Mouse (Mus musculus) lung, adult 18-20 months (tissue): ENCODE data around the gene Rexo1.

ENCODE experiments used
- DNase-seq, 2 experiments: peaks; one replicate each; pipeline ENCODE4 v3.0.0; 2022; ENCODE audit warnings: mixed read lengths in 2 of 2

Gene Rexo1

GRCm38 (mm10) chr10:80553997-80554396, 7.4 kb downstream of the Rexo1 start:
- DNase-seq: no peak

GRCm38 (mm10) chr10:80553575-80553974, 7.8 kb downstream of the Rexo1 start:
- no peak for DNase-seq

GRCm38 (mm10) chr10:80552364-80552763, 9.0 kb downstream of the Rexo1 start:
- DNase-seq: no peak

GRCm38 (mm10) chr10:80549279-80549678, 12.1 kb downstream of the Rexo1 start:
- DNase-seq: no peak

- DNase-seq: peak; percentile 37 to 55
Observed at GRCm38 (mm10) chr10:80548428-80549006, 12.8 kb downstream of the Rexo1 start.

- DNase-seq: no peak
Observed at GRCm38 (mm10) chr10:80547539-80547938, 13.8 kb downstream of the Rexo1 start.

- DNase-seq: no peak
Observed at GRCm38 (mm10) chr10:80546945-80547344, 14.4 kb downstream of the Rexo1 start.

- no peak for DNase-seq
Observed at GRCm38 (mm10) chr10:80545590-80545989, 15.8 kb downstream of the Rexo1 start.

- no peak for DNase-seq
Observed at GRCm38 (mm10) chr10:80543873-80544272, 17.5 kb downstream of the Rexo1 start.

- DNase-seq: no peak
Observed at GRCm38 (mm10) chr10:80539493-80539892, 21.9 kb downstream of the Rexo1 start.

- DNase-seq: peak; percentile 91 to 92
Observed at GRCm38 (mm10) chr10:80538710-80539394, 22.5 kb downstream of the Rexo1 start, which contains the start of gene Atp8b3. Atp8b3 (minus strand) TSS chr10:80539124.

GRCm38 (mm10) chr10:80538180-80538579, 23.2 kb downstream of the Rexo1 start:
- peak in 1 of 2 experiments; percentile 28 for DNase-seq

GRCm38 (mm10) chr10:80535711-80536110, 25.6 kb downstream of the Rexo1 start:
- no peak for DNase-seq

- DNase-seq: peak in 1 of 2 experiments; percentile 31
Observed at GRCm38 (mm10) chr10:80535071-80535470, 26.3 kb downstream of the Rexo1 start.

- DNase-seq: peak in 1 of 2 experiments; percentile 22
Observed at GRCm38 (mm10) chr10:80533704-80534103, 27.7 kb downstream of the Rexo1 start.

- no peak for DNase-seq
Observed at GRCm38 (mm10) chr10:80532783-80533182, 28.6 kb downstream of the Rexo1 start.

GRCm38 (mm10) chr10:80526172-80526571, 35.2 kb downstream of the Rexo1 start:
- no peak for DNase-seq

GRCm38 (mm10) chr10:80523299-80523698, 38.1 kb downstream of the Rexo1 start:
- DNase-seq: no peak

GRCm38 (mm10) chr10:80519287-80519686, 42.1 kb downstream of the Rexo1 start:
- DNase-seq: no peak

- no peak for DNase-seq
Observed at GRCm38 (mm10) chr10:80513739-80514138, 47.6 kb downstream of the Rexo1 start.

GRCm38 (mm10) chr10:80510273-80510660, 51.1 kb downstream of the Rexo1 start:
- peak in 1 of 2 experiments; percentile 18 for DNase-seq

GRCm38 (mm10) chr10:80509412-80510272, 51.7 kb downstream of the Rexo1 start:
- peak; percentile 76 to 82 for DNase-seq

- DNase-seq: peak; percentile 47 to 57
Observed at GRCm38 (mm10) chr10:80506222-80506621, 55.1 kb downstream of the Rexo1 start.
